Mouse (Mus musculus): ENCODE measurements around the gene Gdnf.

GRCm38 (mm10) chr15:7838060-7838920, 27.6 kb downstream of the Gdnf start:
- TF ChIP-seq NELFE (IDR thresholded peaks at IDR 0.05; ENCODE audit: low read depth, low read length) (no peak), MAZ (IDR thresholded peaks at IDR 0.05; ENCODE audit: low read depth, low read length) (no peak), ZMIZ1 (IDR thresholded peaks at IDR 0.05; ENCODE audit: low read depth, low read length) (no peak), USF1 (IDR thresholded peaks at IDR 0.05; ENCODE audit: low read depth, low read length) (no peak), TCF12 (IDR thresholded peaks at IDR 0.05; ENCODE audit: low read depth, low read length) (no peak), MAX (IDR thresholded peaks at IDR 0.05; ENCODE audit: low read length) (no peak), CTCF (conservative IDR thresholded peaks at IDR 0.05 in 1 of 2, IDR thresholded peaks at IDR 0.05 in 1 of 2; ENCODE audit: low read depth in 2 of 2, low read length in 2 of 2) (no peak), MXI1 (IDR thresholded peaks at IDR 0.05; ENCODE audit: low read depth, low read length) (no peak)
